Mouse (Mus musculus) forebrain, embryonic 16.5 days (tissue): ENCODE measurements around the gene Atp2a3. TPM values are rescaled to one million over a fixed set of nuclear protein-coding genes. Genes with fewer than 3 reads are reported as not detected.

ENCODE experiments used
- ATAC-seq: fragments of 200-750 bp; cut with Nextera tagmentation; 2 replicates; pipeline ENCODE4 v1.8.0; 2017; ENCODE audit warnings: mild to moderate bottlenecking, moderate library complexity
- H3K27ac ChIP-seq: fragments of 300-500 bp; sonication (generic); 2 replicates; pipeline ENCODE4 v1.5.1; 2014; ENCODE audit warnings: low read length, control low read depth
- H3K27me3 ChIP-seq: fragments of 300-500 bp; sonication (generic); replicated peaks from 2 replicates; pipeline ENCODE4 v1.6.1; 2014; ENCODE audit warnings: low read length; ENCODE audit not compliant: control insufficient read depth, insufficient read depth
- H3K36me3 ChIP-seq: fragments of 300-500 bp; sonication (generic); 2 replicates; pipeline ENCODE4 v1.6.1; 2014; ENCODE audit not compliant: control insufficient read depth, insufficient read depth
- H3K4me1 ChIP-seq: fragments of 300-500 bp; sonication (generic); replicated peaks from 2 replicates; pipeline ENCODE4 v1.6.1; 2014; ENCODE audit warnings: low read length; ENCODE audit not compliant: control insufficient read depth, insufficient read depth
- H3K4me2 ChIP-seq: fragments of 300-500 bp; sonication (generic); 2 replicates; pipeline ENCODE4 v1.6.1; 2014; ENCODE audit warnings: mild to moderate bottlenecking, low read length, control low read depth
- H3K4me3 ChIP-seq: fragments of 300-500 bp; sonication (generic); replicated peaks from 2 replicates; pipeline ENCODE4 v1.5.1; 2014; ENCODE audit warnings: mild to moderate bottlenecking, low read length, control low read depth
- H3K9ac ChIP-seq: fragments of 300-500 bp; sonication (generic); replicated peaks from 2 replicates; pipeline ENCODE4 v1.6.1; 2014; ENCODE audit warnings: low read depth, low read length, control low read depth
- H3K9me3 ChIP-seq: fragments of 300-500 bp; sonication (generic); 2 replicates; pipeline ENCODE4 v1.6.1; 2016; ENCODE audit warnings: low read length; ENCODE audit not compliant: control insufficient read depth
- WGBS: fragments of 180-500 bp; shearing (Covaris S2); extraction: QIAGEN DNeasy Blood & Tissue Kit; methylation state at CpG from one replicate; pipeline ENCODE4 v1.1.7; 2014; 5-methylcytosine and 5-hydroxymethylcytosine counted together
- microRNA-seq: library from miRNA; unstranded; fragments of <30 nt; microRNA quantifications from one replicate; pipeline ENCODE4, GENCODE M21; 2017
- polyA plus RNA-seq: library from polyadenylated mRNA; unstranded; fragments of >200 nt; fragmentation: Nextera tagmentation; extraction: Ambion mirVana; gene quantifications from 2 replicates; pipeline ENCODE4 v1.2.1, GENCODE M21; 2015

Atp2a3 gene
- polyA plus RNA-seq, 1 experiment from 2014 or later = 0.96 TPM

DNA sequence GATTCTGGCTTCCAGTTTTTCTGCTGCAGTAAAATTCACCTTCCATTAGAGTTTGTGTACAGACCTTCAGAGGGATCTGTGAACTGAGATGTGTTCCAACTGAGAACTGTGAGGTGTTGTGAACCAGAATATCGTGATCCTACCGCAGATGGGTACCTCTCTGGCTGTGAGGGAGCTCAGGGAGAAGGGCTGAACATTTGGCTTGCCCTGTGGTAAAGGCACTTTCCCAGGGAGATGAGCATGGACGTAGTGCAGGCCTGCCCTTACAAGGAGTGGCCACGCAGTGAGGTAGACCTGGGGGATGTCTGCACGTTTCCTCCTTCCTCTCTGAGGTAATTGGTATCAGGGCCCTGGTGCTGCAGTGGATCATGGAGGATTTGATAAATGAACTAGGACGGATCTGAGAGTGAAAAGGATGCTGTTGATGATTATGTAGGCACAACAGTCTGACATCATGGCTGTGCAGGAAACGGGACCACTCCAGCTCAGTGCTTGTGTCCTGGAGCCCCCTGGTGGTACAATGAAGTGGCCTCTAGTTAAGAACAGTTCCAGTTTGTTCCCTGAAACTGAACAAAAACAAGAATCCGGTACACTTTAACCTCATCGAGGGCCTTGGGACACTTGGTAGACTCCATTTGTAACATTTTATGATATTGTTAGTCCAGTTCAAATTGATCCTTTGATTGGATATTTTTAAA is 78.3 kb downstream of the Atp2a3 start:
- no peaks in the 10 kb centered on the region for H3K9me3 ChIP-seq
- H3K36me3 ChIP-seq = no peaks in the 10 kb centered on the region; the same call in 1 of the 2 replicates
- H3K27me3 ChIP-seq = no peaks in the 10 kb centered on the region
- no peak overlapping the region for H3K9ac ChIP-seq
- no peaks in the 10 kb centered on the region for H3K4me1 ChIP-seq
- H3K4me2 ChIP-seq = no peak overlapping the region
- WGBS = 59% methylated on average over 9 of the region's 9 CpGs
- H3K4me3 ChIP-seq = no peak overlapping the region
- ATAC-seq = peak; percentile 88
- no peak overlapping the region for H3K27ac ChIP-seq

Small RNA genes lying within 50 kb of the gene (microRNA-seq; reads per million reads assigned to microRNA genes)
- not detected for gene Gm44467

Other genes with a start within 250 kb of the Atp2a3 start
- 7.6 and 7.8 TPM in 2 replicates for gene Cyb5d2, start 165.0 kb upstream of the Atp2a3 start, polyA plus RNA-seq
- 13.6 and 17.0 TPM in 2 replicates for gene Zzef1, start 164.9 kb upstream of the Atp2a3 start, polyA plus RNA-seq
- gene P2rx1, start 37.9 kb downstream of the Atp2a3 start, polyA plus RNA-seq = 0.26 and 0.42 TPM in 2 replicates
- gene Camkk1, start 57.8 kb downstream of the Atp2a3 start, polyA plus RNA-seq = 22.5 and 27.7 TPM in 2 replicates
- 9.6 and 11.1 TPM in 2 replicates for gene Ncbp3, start 86.6 kb downstream of the Atp2a3 start, polyA plus RNA-seq
- gene Itgae, start 129.4 kb downstream of the Atp2a3 start, polyA plus RNA-seq = 0.14 and 0.22 TPM in 2 replicates
- 5.8 and 6.3 TPM in 2 replicates for gene Haspin, start 177.1 kb downstream of the Atp2a3 start, polyA plus RNA-seq
- 1.1 and 1.3 TPM in 2 replicates for gene P2rx5, start 199.3 kb downstream of the Atp2a3 start, polyA plus RNA-seq
- gene Emc6, start 215.9 kb downstream of the Atp2a3 start, polyA plus RNA-seq = 119 and 127 TPM in 2 replicates
- gene Tax1bp3, start 215.9 kb downstream of the Atp2a3 start, polyA plus RNA-seq = 166 and 182 TPM in 2 replicates
- 20.6 and 21.5 TPM in 2 replicates for gene Ctns, start 237.9 kb downstream of the Atp2a3 start, polyA plus RNA-seq
- gene Shpk, start 238.3 kb downstream of the Atp2a3 start, polyA plus RNA-seq = 1.3 and 1.8 TPM in 2 replicates